Mouse (Mus musculus) left cerebral cortex, adult 8-10 months (tissue): ENCODE results near the gene Olfr498. TPM values are rescaled to one million over a fixed set of nuclear protein-coding genes. Genes with fewer than 3 reads are reported as not detected.

ENCODE experiments used
- DNase-seq, 2 experiments: peaks; one replicate each; pipeline ENCODE4 v3.0.0; 2022; ENCODE audit warnings: low spot score in 2 of 2
- total RNA-seq, 4 experiments: library from RNA; stranded (reverse); gene quantifications; 2 replicates each; pipeline ENCODE4 v1.2.4; 2022

Gene Olfr498
- total RNA-seq = not detected

DNA sequence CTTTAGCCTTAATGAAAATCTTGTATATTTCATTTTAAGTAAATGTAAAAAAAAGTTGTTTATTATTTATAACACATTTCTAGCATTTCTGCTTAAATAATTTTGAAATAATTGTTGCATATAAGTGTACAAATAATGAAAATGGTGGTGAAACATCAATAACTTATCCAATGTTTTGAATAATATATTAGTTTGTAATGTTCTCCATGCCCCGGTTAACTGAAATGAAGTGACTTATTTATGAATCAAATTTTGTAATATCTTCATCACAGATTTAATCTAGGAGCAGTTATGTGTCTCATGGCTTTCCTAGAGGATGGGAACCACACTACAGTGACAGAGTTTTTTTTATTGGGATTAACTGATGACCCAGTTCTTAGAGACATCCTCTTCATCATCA lies at the start of gene Olfr498:
Gene Olfr498, plus strand, starts transcription at position 301 of the 400 bp plus-strand sequence.
- DNase-seq = no peak

DNA sequence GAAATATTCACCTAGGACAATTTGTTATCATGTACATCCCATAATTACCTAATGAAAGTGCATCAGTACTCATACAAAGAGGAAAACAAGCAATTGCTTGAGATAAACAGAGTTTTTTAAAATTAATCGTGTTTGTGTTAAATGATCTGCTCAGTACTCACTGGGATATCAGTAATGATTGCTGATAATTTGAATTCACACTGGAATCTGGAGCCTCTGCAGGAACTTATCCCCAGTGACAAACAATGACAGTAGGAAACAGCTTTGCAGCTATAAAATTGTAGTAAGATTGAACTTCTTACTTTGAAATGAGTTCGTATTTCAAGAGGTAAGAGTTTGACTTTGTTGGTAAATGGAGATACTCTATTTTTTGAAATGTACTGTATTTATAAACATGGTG lies 45.0 kb upstream of the Olfr498 start, which contains the start of gene Olfr497:
Gene Olfr497, plus strand, starts transcription at position 301 of the 400 bp plus-strand sequence.
- no peak for DNase-seq

Other genes starting within 250 kb of the Olfr498 start
- gene Olfr488, start 207.0 kb upstream of the Olfr498 start, total RNA-seq = not detected
- not detected for gene Olfr490, start 176.4 kb upstream of the Olfr498 start, total RNA-seq
- not detected for gene Olfr491, start 151.9 kb upstream of the Olfr498 start, total RNA-seq
- gene Olfr492, start 141.7 kb upstream of the Olfr498 start, total RNA-seq = not detected
- not detected for gene Olfr493, start 118.3 kb upstream of the Olfr498 start, total RNA-seq
- not detected for gene Olfr494, start 100.0 kb upstream of the Olfr498 start, total RNA-seq
- not detected for gene Olfr495, start 72.2 kb upstream of the Olfr498 start, total RNA-seq
- gene Olfr497, start 44.9 kb upstream of the Olfr498 start, total RNA-seq = not detected
- gene Olfr502, start 59.7 kb downstream of the Olfr498 start, total RNA-seq = not detected
- not detected for gene Olfr503, start 79.2 kb downstream of the Olfr498 start, total RNA-seq
- not detected for gene Olfr504, start 100.5 kb downstream of the Olfr498 start, total RNA-seq
- not detected for gene Olfr506, start 145.5 kb downstream of the Olfr498 start, total RNA-seq
- not detected for gene Olfr507, start 156.5 kb downstream of the Olfr498 start, total RNA-seq
- not detected for gene Olfr508, start 164.7 kb downstream of the Olfr498 start, total RNA-seq
- gene Olfr509, start 186.6 kb downstream of the Olfr498 start, total RNA-seq = not detected
- gene Olfr510, start 201.1 kb downstream of the Olfr498 start, total RNA-seq = not detected
- gene Olfr512, start 248.0 kb downstream of the Olfr498 start, total RNA-seq = not detected